Mouse (Mus musculus) spleen, adult 10 weeks (tissue): Measurements from ENCODE around the gene Ifitm10. TPM values are rescaled to one million over a fixed set of nuclear protein-coding genes. Genes with fewer than 3 reads are reported as not detected.

Experiments
- polyA plus RNA-seq: library from polyadenylated mRNA; stranded (reverse); fragments of 350-450 nt; fragmentation: Illumina TruSeq; extraction: RNeasy Lipid Tissue Mini Kit (QIAGEN cat#74804); gene quantifications from one replicate; pipeline ENCODE4 v1.2.3, GENCODE M21; 2015; ENCODE audit warnings: low replicate concordance; ENCODE audit not compliant: insufficient read depth

Ifitm10 gene
- polyA plus RNA-seq, result 3.0 TPM

GRCm38 (mm10) chr7:142373641-142374412 lies at the start of gene Ifitm10:
TSS of gene Ifitm10 (minus strand) at chr7:142373753.

DNA sequence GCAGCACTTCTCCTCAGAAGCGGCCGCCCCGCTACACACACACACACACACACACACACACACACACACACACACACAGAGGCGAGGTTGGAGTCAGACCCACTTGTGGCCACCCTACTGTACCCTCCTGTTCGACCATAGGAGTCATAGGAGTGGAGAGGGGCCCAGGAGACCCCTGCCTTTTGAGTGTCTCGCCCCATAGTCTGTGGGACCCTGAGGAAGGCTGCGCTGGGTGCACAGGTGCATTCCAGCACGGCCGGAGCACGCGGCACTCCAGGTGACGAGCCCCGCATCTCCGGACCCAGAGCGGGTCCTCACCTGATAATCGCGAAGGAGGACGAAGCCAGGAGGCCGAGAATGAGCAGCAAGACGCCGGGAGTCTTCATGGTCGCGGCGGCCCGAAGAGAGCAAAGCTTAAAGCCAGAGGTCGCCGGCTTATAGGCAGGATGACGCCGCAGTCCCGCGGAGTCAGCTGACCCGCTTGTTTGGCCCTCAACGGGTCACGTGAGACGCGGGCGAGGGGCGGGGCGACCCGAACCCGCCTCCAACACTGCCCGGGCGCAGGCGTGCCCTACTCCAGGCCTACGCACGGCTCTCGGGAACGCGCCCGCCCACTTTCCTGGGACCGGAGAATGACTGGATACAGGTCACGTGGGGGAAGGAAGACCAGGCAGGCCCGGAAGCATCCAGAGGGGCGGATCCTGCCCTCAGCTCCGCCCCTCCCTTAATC lies 14.0 kb upstream of the Ifitm10 start, which contains the start of gene Ctsd:
Ctsd (minus strand) TSS at position 620 of the 730 bp plus-strand sequence.

GRCm38 (mm10) chr7:142382567-142382966 lies 9.0 kb upstream of the Ifitm10 start, which contains the start of gene Gm49369:
TSS of gene Gm49369 (minus strand) at chr7:142382667.

DNA sequence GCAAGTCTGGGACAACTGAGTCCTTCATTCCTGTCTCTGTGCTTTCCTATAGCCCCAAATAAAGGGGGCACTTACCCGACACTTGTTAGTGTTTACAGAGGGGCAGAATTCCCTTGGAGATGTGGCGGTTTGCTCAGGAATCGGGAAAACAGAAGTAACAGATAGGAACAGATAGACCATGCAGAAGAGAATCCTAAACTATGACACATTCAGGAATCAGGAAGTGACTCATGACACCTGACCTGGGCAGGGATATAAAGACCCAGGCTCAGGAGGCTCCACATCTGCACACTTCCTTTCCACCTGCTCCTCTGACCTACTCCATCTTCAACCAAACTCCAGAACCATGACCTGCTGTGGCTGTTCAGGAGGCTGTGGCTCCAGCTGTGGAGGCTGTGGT lies 70.3 kb downstream of the Ifitm10 start, which contains the start of gene Krtap5-4:
Krtap5-4 (plus strand) TSS at position 301 of the 400 bp plus-strand sequence.

GRCm38 (mm10) chr7:142297018-142297417 lies 76.5 kb downstream of the Ifitm10 start, which contains the start of gene Krtap5-1:
TSS of gene Krtap5-1 (minus strand) at chr7:142297118.

Other genes starting within 250 kb of the Ifitm10 start
- gene Gm39115, start 237.7 kb downstream of the Ifitm10 start, polyA plus RNA-seq, result not detected
- gene Gm45337, start 229.1 kb downstream of the Ifitm10 start, polyA plus RNA-seq, result not detected
- gene Gm29735, start 216.6 kb downstream of the Ifitm10 start, polyA plus RNA-seq, result not detected
- gene Gm4553, start 208.0 kb downstream of the Ifitm10 start, polyA plus RNA-seq, result not detected
- not detected for gene Krtap5-2, start 197.7 kb downstream of the Ifitm10 start, polyA plus RNA-seq
- gene Gm10153, start 183.4 kb downstream of the Ifitm10 start, polyA plus RNA-seq, result not detected
- gene Krtap5-3, start 172.4 kb downstream of the Ifitm10 start, polyA plus RNA-seq, result not detected
- not detected for gene Gm7579, start 161.9 kb downstream of the Ifitm10 start, polyA plus RNA-seq
- not detected for gene Krtap5-5, start 143.8 kb downstream of the Ifitm10 start, polyA plus RNA-seq
- not detected for gene Gm40460, start 132.7 kb downstream of the Ifitm10 start, polyA plus RNA-seq
- gene Gm2431, start 115.4 kb downstream of the Ifitm10 start, polyA plus RNA-seq, result not detected
- gene Gm4559, start 99.4 kb downstream of the Ifitm10 start, polyA plus RNA-seq, result not detected
- not detected for gene Krtap5-1, start 76.6 kb downstream of the Ifitm10 start, polyA plus RNA-seq
- not detected for gene Krtap5-4, start 70.2 kb downstream of the Ifitm10 start, polyA plus RNA-seq
- 0.93 TPM for gene Gm49369, start 8.9 kb upstream of the Ifitm10 start, polyA plus RNA-seq
- 310 TPM for gene Ctsd, start 14.3 kb upstream of the Ifitm10 start, polyA plus RNA-seq
- gene Syt8, start 61.1 kb upstream of the Ifitm10 start, polyA plus RNA-seq, result 0.32 TPM
- 6.7 TPM for gene Tnni2, start 68.1 kb upstream of the Ifitm10 start, polyA plus RNA-seq
- gene Lsp1, start 87.1 kb upstream of the Ifitm10 start, polyA plus RNA-seq, result 677 TPM
- 5.0 TPM for gene Tnnt3, start 125.1 kb upstream of the Ifitm10 start, polyA plus RNA-seq
- 51.8 TPM for gene Mrpl23, start 158.9 kb upstream of the Ifitm10 start, polyA plus RNA-seq